ENCODE assay signal across 26 mouse cellular contexts in the genomic region with DNA sequence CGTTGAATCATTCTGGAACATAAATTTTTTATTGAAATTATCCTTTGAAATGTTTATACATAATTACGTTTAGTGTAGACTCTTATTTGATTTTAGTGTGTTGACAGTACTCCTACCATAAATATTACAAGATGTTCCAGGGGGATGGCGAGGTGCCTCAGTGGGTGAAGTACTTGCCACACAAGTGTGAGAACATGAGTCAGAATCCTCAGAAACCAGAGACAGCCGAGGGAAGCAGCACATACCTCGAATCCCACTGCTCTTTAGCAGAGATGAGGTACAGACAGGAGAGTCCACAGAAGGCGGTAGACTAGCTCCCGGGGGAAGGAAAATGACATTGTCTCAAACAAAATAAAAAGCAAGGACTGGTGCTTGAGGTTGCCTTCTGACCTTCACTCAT.
DNase-seq lines count a peak whose midpoint lies in the region; ATAC-seq lines count a peak whose summit lies in the region.
"Had no signal": no experiment of that assay in that cellular context is flagged by ENCODE, and none has a peak within 500 bp of the region (broad histone marks: within the 10 kb centered on the region; RNA-seq: fewer than 3 reads in every experiment).

No protein-coding gene starts in this region.

- intact Hi-C loops in left cerebral cortex, postnatal 14 days (cut with DNase I) = no loop called here

- H3K36me3 ChIP-seq in intestine, embryonic 16.5 days (ENCODE audit: control insufficient read depth, insufficient read depth, low read length) = no peaks in the 10 kb centered on the region
- H3K36me3 ChIP-seq: embryonic facial prominence, embryonic 12.5 days; embryonic facial prominence, embryonic 15.5 days; G1E; hindbrain, embryonic 12.5 days; hindbrain, embryonic 15.5 days had no signal

- H3K9me3 ChIP-seq in intestine, embryonic 16.5 days (ENCODE audit: control insufficient read depth, low read length) = no peaks in the 10 kb centered on the region
- H3K9me3 ChIP-seq: embryonic facial prominence, embryonic 12.5 days; embryonic facial prominence, embryonic 15.5 days; hindbrain, embryonic 12.5 days; hindbrain, embryonic 15.5 days had no signal

- WGBS in intestine, embryonic 16.5 days = 54% methylated on average over 7 of the region's 7 CpGs

- ATAC-seq in intestine, embryonic 16.5 days = no peak
- ATAC-seq: forebrain, embryonic 14.5 days; forebrain, postnatal 0 days; Patski had no signal

- no peak overlapping the region for H3K4me3 ChIP-seq in intestine, embryonic 16.5 days (ENCODE audit: low read length)
- H3K4me3 ChIP-seq: embryonic facial prominence, embryonic 12.5 days; embryonic facial prominence, embryonic 15.5 days; gastrocnemius, adult 2 months; hindbrain, embryonic 12.5 days; hindbrain, embryonic 15.5 days had no signal

- no peak overlapping the region for H3K4me2 ChIP-seq in intestine, embryonic 16.5 days (ENCODE audit: low read depth, low read length)
- H3K4me2 ChIP-seq: embryonic facial prominence, embryonic 12.5 days; embryonic facial prominence, embryonic 15.5 days; heart, embryonic 11.5 days; hindbrain, embryonic 12.5 days; hindbrain, embryonic 15.5 days had no signal

- DNase-seq in frontal cortex, adult 2 months (ENCODE audit: extremely low spot score in 1 of 2, low spot score in 1 of 2) = peak; percentile 28 to 51
- DNase-seq in frontal cortex, postnatal 14 days (ENCODE audit: low spot score in 2 of 2) = no peak
- peak; percentile 9 to 31 for DNase-seq in left cerebral cortex, postnatal 14 days (ENCODE audit: low spot score in 2 of 2)
- no peak for DNase-seq in left cerebral cortex, adult 9 months (ENCODE audit: low spot score in 2 of 2)
- peak; percentile 78 for DNase-seq in brain, adult 2 months (ENCODE audit: low read depth, low spot score)
- DNase-seq: adrenal gland, postnatal 10 days; adrenal gland, postnatal 36 days; B cell, adult 2 months; cerebellum, adult 11 months; cerebellum, adult 2 months; cerebellum, adult 9-11 months; cerebellum, postnatal 25 days; forebrain, postnatal 0 days; gastrocnemius, adult 2 months; gastrocnemius, postnatal 14 days; heart, adult 11 months had no signal

- H3K27me3 ChIP-seq in intestine, embryonic 16.5 days (replicated peaks; ENCODE audit: control insufficient read depth, insufficient read depth, low read length) = no peaks in the 10 kb centered on the region
- H3K27me3 ChIP-seq: CH12.LX; embryonic facial prominence, embryonic 12.5 days; embryonic facial prominence, embryonic 15.5 days; hindbrain, embryonic 12.5 days; hindbrain, embryonic 15.5 days; Patski had no signal

- H3K27ac ChIP-seq in intestine, embryonic 16.5 days (ENCODE audit: low read length) = no peak overlapping the region
- H3K27ac ChIP-seq: embryonic facial prominence, embryonic 12.5 days; embryonic facial prominence, embryonic 15.5 days; gastrocnemius, adult 2 months; hindbrain, embryonic 12.5 days; hindbrain, embryonic 15.5 days had no signal

- H3K9ac ChIP-seq in intestine, embryonic 16.5 days (ENCODE audit: low read depth, low read length) = no peak overlapping the region
- H3K9ac ChIP-seq: embryonic facial prominence, embryonic 12.5 days; embryonic facial prominence, embryonic 15.5 days; forebrain, postnatal 0 days; hindbrain, embryonic 12.5 days; hindbrain, embryonic 15.5 days had no signal

- H3K4me1 ChIP-seq in intestine, embryonic 16.5 days (ENCODE audit: control insufficient read depth, insufficient read depth, low read length) = no peaks in the 10 kb centered on the region
- H3K4me1 ChIP-seq: embryonic facial prominence, embryonic 12.5 days; embryonic facial prominence, embryonic 15.5 days; hindbrain, embryonic 12.5 days; hindbrain, embryonic 15.5 days had no signal

Comparison
In these comparisons a context has a peak if more than half of its experiments do, and no peak if none do; other contexts are left out.
1. DNase-seq: peak in frontal cortex, adult 2 months (2 of 2), left cerebral cortex, postnatal 14 days (2 of 2) and brain, adult 2 months (single experiment); none in frontal cortex, postnatal 14 days (0 of 2) and left cerebral cortex, adult 9 months (0 of 2).